Mouse (Mus musculus) testis, adult 2 months (tissue): ENCODE measurements around the gene Gdpd5. TPM values are rescaled to one million over a fixed set of nuclear protein-coding genes. Genes with fewer than 3 reads are reported as not detected.

Source experiments
- H3K27ac ChIP-seq: fragments of 200-500 bp; 2 replicates; pipeline ENCODE4 v1.5.1; 2012; ENCODE audit warnings: low read depth, low read length; ENCODE audit not compliant: control insufficient read depth, insufficient read depth
- H3K27me3 ChIP-seq: fragments of 200-500 bp; 2 replicates; pipeline ENCODE4 v1.6.1; 2012; ENCODE audit warnings: mild to moderate bottlenecking, low read length, moderate library complexity; ENCODE audit not compliant: control insufficient read depth, insufficient read depth
- H3K36me3 ChIP-seq: fragments of 200-500 bp; 2 replicates; pipeline ENCODE4 v1.6.1; 2012; ENCODE audit warnings: mild to moderate bottlenecking, low read length; ENCODE audit not compliant: control insufficient read depth, insufficient read depth
- H3K4me1 ChIP-seq: fragments of 200-500 bp; 2 replicates; pipeline ENCODE4 v1.6.1; 2012; ENCODE audit warnings: low read length; ENCODE audit not compliant: control insufficient read depth, insufficient read depth
- H3K4me3 ChIP-seq: fragments of 200-500 bp; 2 replicates; pipeline ENCODE4 v1.5.1; 2012; ENCODE audit warnings: low read depth, mild to moderate bottlenecking, low read length, moderate library complexity, mixed read lengths; ENCODE audit not compliant: control insufficient read depth
- CTCF ChIP-seq: fragments of 200-500 bp; IDR thresholded peaks from 2 replicates; pipeline ENCODE4 v1.5.1; 2012; ENCODE audit warnings: low read depth, mild to moderate bottlenecking, inconsistent platforms, low read length, moderate library complexity; ENCODE audit not compliant: control insufficient read depth, insufficient read depth, insufficient replicate concordance
- POLR2A ChIP-seq: fragments of 200-500 bp; IDR thresholded peaks from 2 replicates; pipeline ENCODE4 v1.6.1; 2012; ENCODE audit warnings: low read depth, mild to moderate bottlenecking, inconsistent platforms, low read length, moderate library complexity; ENCODE audit not compliant: control insufficient read depth
- polyA plus RNA-seq: library from polyadenylated mRNA; depleted of rRNA; stranded (reverse); fragments of >200 nt; gene quantifications from 2 replicates; pipeline ENCODE4 v1.2.3, GENCODE M21; 2012

Gene Gdpd5
- polyA plus RNA-seq, 1 experiment = 9.9 TPM

DNA sequence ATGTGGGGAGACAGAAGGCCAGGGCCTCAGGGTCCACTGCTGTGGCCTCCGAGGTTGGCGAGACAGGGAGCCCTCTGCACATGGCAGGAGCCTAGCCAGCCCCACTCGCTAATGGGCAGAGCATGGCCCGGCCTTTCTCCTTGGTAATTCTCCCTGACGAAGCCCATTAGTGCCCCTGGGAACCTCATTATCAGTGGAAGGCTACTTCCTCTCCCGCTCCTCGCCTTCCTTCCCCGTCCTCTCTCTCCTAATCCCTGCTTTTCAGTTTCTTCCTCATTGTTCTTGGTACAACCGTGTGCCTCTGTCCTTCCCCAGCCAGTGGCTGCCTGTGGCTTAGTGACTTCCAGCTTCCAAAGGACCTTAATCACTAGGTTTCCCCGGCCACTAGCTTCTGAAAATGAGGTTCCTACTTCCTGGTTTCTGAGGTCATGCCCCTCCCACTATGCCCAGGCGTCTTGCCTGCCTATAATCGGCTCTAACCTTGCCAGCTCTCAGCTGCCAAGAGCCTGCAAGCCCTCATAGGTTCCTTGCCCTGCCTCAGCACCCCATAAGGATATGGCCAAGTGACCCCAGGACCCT, 53.5 kb downstream of the Gdpd5 start:
- Histone ChIP-seq H3K36me3 (no peaks in the 10 kb centered on the region), H3K4me1 (no peaks in the 10 kb centered on the region), H3K27me3 (no peaks in the 10 kb centered on the region), H3K27ac (no peak overlapping the region), H3K4me3 (no peak overlapping the region)
- TF ChIP-seq CTCF (no peak), POLR2A (no peak)

- no peak for TF ChIP-seq POLR2A
- TF ChIP-seq CTCF = no peak
- H3K27ac ChIP-seq = no peak overlapping the region
- H3K4me3 ChIP-seq = no peak overlapping the region
- no peaks in the 10 kb centered on the region for H3K27me3 ChIP-seq
- no peaks in the 10 kb centered on the region for H3K36me3 ChIP-seq
- no peaks in the 10 kb centered on the region; the same call in none of the 2 replicates for H3K4me1 ChIP-seq
Observed at GRCm38 (mm10) chr7:99436530-99436929, 55.3 kb downstream of the Gdpd5 start.

DNA sequence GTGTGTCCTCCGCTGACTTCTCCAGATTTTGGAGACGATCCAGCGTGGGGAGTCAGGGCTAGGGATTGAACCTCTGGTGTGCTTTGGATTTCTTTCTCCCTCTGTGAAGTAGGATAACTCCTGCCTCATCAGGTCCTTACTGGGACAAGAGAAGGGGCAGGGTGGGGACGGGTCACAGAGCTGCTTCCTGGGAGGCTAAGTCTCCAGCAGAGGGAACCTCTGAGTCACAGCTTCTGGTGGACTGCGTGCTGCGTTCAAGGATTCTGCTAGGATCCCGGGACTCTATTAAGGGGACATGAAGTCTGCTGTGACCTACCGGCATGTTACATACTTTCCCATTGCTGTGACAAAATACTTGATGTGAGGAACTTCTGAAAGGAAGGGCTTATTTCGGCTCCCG, 57.7 kb downstream of the Gdpd5 start:
- Histone ChIP-seq H3K36me3 (no peaks in the 10 kb centered on the region), H3K27ac (no peak overlapping the region), H3K4me1 (no peaks in the 10 kb centered on the region; the same call in none of the 2 replicates)

GRCm38 (mm10) chr7:99441534-99442072, 60.4 kb downstream of the Gdpd5 start:
- no peak for TF ChIP-seq CTCF
- TF ChIP-seq POLR2A = no peak
- Histone ChIP-seq H3K27ac (no peak overlapping the region), H3K4me3 (no peak overlapping the region), H3K4me1 (no peaks in the 10 kb centered on the region; the same call in none of the 2 replicates), H3K36me3 (no peaks in the 10 kb centered on the region), H3K27me3 (no peaks in the 10 kb centered on the region)

More for the DNA sequence above, 57.7 kb downstream of the Gdpd5 start:
- Histone ChIP-seq H3K4me3 (no peak overlapping the region), H3K27me3 (no peaks in the 10 kb centered on the region)
- TF ChIP-seq CTCF (no peak), POLR2A (no peak)

- Histone ChIP-seq H3K27me3 (no peaks in the 10 kb centered on the region), H3K27ac (no peak overlapping the region), H3K4me3 (no peak overlapping the region), H3K4me1 (no peaks in the 10 kb centered on the region; the same call in none of the 2 replicates), H3K36me3 (no peaks in the 10 kb centered on the region)
- no peak for TF ChIP-seq CTCF
- TF ChIP-seq POLR2A = no peak
Observed at GRCm38 (mm10) chr7:99443164-99443563, 62.0 kb downstream of the Gdpd5 start.

GRCm38 (mm10) chr7:99444012-99444411, 62.8 kb downstream of the Gdpd5 start:
- Histone ChIP-seq H3K4me1 (no peaks in the 10 kb centered on the region; the same call in none of the 2 replicates), H3K27ac (no peak overlapping the region), H3K27me3 (no peaks in the 10 kb centered on the region), H3K4me3 (no peak overlapping the region), H3K36me3 (no peaks in the 10 kb centered on the region)
- peak; percentile 54 for TF ChIP-seq CTCF
- TF ChIP-seq POLR2A = no peak

- TF ChIP-seq CTCF (peak; percentile 45; the same call in 1 of the 2 replicates), POLR2A (no peak)
- Histone ChIP-seq H3K4me3 (no peak overlapping the region), H3K4me1 (no peaks in the 10 kb centered on the region; the same call in none of the 2 replicates), H3K27me3 (no peaks in the 10 kb centered on the region), H3K27ac (no peak overlapping the region), H3K36me3 (no peaks in the 10 kb centered on the region)
Observed at GRCm38 (mm10) chr7:99445833-99446232, 64.6 kb downstream of the Gdpd5 start.
